Mouse (Mus musculus) limb, embryonic 10.5 days (tissue): ENCODE data around the gene Gm45717. TPM values are rescaled to one million over a fixed set of nuclear protein-coding genes. Genes with fewer than 3 reads are reported as not detected.

ENCODE experiments used
- DNase-seq: peaks from one replicate; pipeline ENCODE4 v3.0.0-alpha.2; 2017; ENCODE audit warnings: low spot score
- H3K27ac ChIP-seq: fragments of 300-500 bp; sonication (generic); 2 replicates; pipeline ENCODE4 v1.5.1; 2016; ENCODE audit warnings: mild to moderate bottlenecking
- H3K27me3 ChIP-seq: fragments of 300-500 bp; sonication (generic); 2 replicates; pipeline ENCODE4 v1.6.1; 2016; ENCODE audit warnings: low read depth, mild to moderate bottlenecking; ENCODE audit not compliant: poor library complexity, severe bottlenecking
- H3K36me3 ChIP-seq: fragments of 300-500 bp; sonication (generic); 2 replicates; pipeline ENCODE4 v1.6.1; 2016; ENCODE audit warnings: mild to moderate bottlenecking, moderate library complexity
- H3K4me1 ChIP-seq: fragments of 300-500 bp; sonication (generic); 2 replicates; pipeline ENCODE4 v1.6.1; 2016
- H3K4me3 ChIP-seq: fragments of 300-500 bp; sonication (generic); 2 replicates; pipeline ENCODE4 v1.5.1; 2016; ENCODE audit warnings: mild to moderate bottlenecking, moderate library complexity
- H3K9me3 ChIP-seq: fragments of 300-500 bp; sonication (generic); replicated peaks from 2 replicates; pipeline ENCODE4 v1.6.1; 2016; ENCODE audit warnings: mild to moderate bottlenecking
- WGBS: fragments of 180-500 bp; shearing (Covaris S2); methylation state at CpG from one replicate; pipeline ENCODE4 v1.1.7; 2016; 5-methylcytosine and 5-hydroxymethylcytosine counted together
- polyA plus RNA-seq: library from polyadenylated mRNA; unstranded; fragments of >200 nt; fragmentation: Nextera tagmentation; extraction: Ambion mirVana; gene quantifications from 2 replicates; pipeline ENCODE4 v1.2.1, GENCODE M21; 2016

The Gm45717 gene
- polyA plus RNA-seq, result not detected in 2 replicates

DNA sequence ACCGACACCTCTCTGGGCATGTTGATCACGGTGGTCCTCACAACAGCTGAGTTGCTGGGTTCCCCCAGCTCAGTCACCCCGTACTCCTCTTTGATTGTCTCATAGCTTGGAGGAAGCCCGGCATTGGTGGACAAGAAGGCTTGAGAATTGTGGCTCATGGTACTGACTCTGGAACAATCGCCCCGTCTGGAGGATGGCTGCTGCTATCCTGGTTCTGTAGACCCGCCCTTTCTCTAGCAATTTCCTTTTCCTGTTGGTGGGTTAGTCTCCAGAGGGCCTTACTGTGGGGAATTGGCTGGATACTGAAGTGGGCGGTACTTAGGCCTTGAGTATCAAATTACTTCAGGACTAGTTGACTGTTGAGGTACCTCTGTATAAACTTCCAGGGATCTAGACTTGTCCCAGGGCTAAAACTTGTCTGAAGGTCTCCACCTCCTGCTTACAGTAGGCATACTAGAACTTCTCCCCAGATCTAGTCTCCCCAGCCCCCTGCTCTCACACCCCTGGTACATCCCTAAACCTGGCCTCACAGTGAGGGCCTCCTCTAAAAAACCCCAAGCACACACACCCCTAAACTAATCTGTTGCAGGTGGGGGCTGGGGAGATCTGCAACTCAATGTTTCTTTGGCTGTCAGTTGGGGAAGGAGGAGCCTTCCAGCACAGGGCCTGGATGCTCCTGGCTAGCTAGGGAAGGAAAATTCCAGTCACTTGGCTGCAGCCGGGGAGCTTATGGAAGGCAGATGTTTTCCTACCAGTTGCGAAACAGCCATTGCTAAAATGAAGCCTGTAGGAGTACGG, at the start of gene Gm45717, which contains the start of gene Ifitm2:
Gm45717 (minus strand) TSS at position 180 of the 798 bp plus-strand sequence.
Ifitm2 (minus strand) TSS at position 230 of the 798 bp plus-strand sequence.
- H3K4me3 ChIP-seq, result peak within 1 kb of the TSS; percentile 69
- H3K27me3 ChIP-seq, result no peaks in the 10 kb centered on the region
- H3K27ac ChIP-seq, result peak within 1 kb of the TSS; percentile 91
- H3K4me1 ChIP-seq, result peaks cover 71% of the 10 kb centered on the region
- peaks cover 17% of the 10 kb centered on the region for H3K36me3 ChIP-seq
- H3K9me3 ChIP-seq, result no peaks in the 10 kb centered on the region
- WGBS, result 7% methylated on average over 11 of the region's 11 CpGs
- DNase-seq, result peak; percentile 80

DNA sequence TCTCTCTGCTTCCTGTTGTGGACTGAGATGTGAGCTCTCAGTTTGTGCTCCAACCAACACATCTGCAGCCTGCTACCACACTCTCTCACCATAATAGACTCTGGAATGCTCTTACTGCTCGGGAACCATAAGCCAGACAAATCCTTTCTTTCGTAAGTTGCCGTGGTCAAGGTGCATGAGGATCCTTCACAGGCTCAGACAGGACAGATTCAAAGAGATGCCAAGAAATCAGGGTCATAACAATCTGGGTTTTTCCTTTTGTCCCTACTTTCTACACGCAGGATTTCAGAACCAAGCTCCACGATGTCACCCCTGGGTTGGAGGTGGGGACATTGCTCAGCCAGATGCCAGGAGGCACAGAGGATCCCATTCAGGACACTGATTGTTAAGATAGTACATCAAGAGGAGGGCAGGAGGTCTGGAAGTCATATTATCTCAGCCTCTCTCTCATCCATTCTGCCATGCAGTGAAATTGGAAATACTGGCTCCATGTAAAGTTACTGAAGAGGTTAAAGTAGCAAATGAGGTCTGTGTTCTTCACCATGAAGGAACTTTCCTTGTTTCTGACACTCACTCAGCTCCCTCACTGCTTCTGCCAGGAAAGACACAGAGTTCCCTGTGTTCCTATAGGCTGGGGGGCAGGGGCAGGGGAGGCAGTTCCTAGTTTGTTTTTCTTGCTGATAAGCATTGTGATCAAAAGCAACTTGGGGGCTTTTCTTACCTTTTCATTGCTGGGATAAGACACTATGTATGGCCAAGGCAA, 47.7 kb upstream of the Gm45717 start:
- H3K4me3 ChIP-seq, result no peak overlapping the region
- no peaks in the 10 kb centered on the region for H3K9me3 ChIP-seq
- DNase-seq, result no peak
- H3K4me1 ChIP-seq, result peaks cover 3% of the 10 kb centered on the region
- 87% methylated on average over 5 of the region's 5 CpGs for WGBS
- no peaks in the 10 kb centered on the region for H3K36me3 ChIP-seq
- no peak overlapping the region for H3K27ac ChIP-seq
- H3K27me3 ChIP-seq, result no peaks in the 10 kb centered on the region

DNA sequence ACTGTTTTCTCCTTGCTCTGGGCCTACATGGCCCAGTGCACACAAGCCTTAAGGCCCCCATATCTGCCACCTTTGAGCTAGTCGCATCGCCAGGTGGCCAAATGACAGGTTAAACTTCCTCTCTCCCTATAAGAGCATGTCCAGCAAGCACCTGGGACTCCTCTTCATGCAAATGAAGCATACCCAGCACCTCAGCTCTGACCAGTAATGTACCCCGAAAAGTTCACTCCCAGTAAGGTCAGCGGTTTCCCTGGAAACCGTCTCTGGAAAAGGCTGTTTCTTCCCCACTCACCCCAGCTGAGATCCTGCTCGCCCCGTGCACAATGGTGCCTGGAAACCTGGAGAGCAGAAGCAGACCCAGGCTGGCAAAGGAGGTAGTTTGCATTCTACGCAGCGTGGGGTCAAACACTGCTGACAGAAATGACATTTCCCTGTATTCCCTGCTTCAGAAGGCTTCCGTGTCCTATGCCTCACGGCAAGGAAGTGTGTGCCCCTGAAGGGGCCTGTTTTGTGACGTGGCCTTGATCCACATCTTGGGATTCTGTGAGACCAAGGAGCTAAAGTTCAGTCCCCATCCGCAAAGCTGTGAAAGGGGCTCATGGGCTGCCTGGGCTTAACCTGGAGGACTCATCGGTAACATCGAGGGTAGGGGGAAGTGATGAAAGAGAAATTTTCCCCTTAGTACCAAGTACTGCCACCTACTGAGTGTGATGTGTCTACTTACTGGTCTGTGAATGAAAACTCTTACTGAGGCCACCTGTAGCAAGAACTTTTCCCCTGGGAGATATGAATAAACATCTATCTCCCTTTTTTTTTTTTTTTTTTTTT, 45.4 kb upstream of the Gm45717 start:
- H3K36me3 ChIP-seq, result no peaks in the 10 kb centered on the region
- no peak overlapping the region for H3K27ac ChIP-seq
- H3K9me3 ChIP-seq, result no peaks in the 10 kb centered on the region
- no peaks in the 10 kb centered on the region for H3K4me1 ChIP-seq
- H3K27me3 ChIP-seq, result no peaks in the 10 kb centered on the region
- no peak overlapping the region for H3K4me3 ChIP-seq
- DNase-seq, result no peak
- WGBS, result 79% methylated on average over 15 of the region's 15 CpGs

DNA sequence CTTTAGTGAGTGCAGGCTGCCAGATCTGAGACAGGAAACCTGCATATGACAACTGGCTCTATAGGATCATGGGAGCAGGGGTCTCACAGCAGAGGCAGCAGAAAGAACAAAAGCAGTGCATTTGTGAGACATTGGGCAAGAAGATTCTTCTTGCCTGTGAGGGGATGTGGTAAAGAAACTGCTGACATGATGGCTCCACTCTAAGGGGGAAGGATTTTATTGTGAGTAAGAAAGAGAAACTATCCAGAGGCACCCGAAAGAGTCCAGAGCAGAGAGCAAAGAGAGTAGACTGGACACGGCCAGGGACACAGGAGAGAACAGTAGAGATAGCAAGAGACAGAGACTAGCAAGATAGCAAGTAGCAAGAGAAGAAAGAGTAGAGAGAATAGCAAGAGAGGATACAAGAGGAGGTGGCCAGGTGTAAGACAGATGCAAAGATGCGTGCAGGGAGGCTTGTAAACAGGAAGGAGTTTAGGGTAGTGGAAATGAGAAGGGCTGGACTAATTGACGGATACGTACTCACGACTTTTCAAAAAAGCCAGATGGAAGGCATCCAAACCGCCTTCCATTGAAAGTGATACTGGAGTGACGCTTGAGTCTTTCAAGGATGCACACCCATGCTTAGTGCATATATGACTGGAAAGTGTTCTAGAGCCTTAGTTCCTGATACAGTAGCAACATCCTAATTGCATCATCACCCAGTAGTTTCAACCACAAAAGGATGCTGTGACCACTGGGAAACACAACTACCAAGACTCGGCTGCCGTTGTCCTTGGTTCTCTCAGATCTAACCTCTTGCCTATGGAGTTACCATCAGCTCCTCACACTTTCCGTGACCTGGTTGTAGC, 43.3 kb upstream of the Gm45717 start:
- Histone ChIP-seq H3K9me3 (no peaks in the 10 kb centered on the region), H3K36me3 (no peaks in the 10 kb centered on the region), H3K27ac (no peak overlapping the region), H3K27me3 (no peaks in the 10 kb centered on the region), H3K4me1 (no peaks in the 10 kb centered on the region), H3K4me3 (no peak overlapping the region)
- WGBS, result 90% methylated on average over 11 of the region's 11 CpGs
- no peak for DNase-seq

DNA sequence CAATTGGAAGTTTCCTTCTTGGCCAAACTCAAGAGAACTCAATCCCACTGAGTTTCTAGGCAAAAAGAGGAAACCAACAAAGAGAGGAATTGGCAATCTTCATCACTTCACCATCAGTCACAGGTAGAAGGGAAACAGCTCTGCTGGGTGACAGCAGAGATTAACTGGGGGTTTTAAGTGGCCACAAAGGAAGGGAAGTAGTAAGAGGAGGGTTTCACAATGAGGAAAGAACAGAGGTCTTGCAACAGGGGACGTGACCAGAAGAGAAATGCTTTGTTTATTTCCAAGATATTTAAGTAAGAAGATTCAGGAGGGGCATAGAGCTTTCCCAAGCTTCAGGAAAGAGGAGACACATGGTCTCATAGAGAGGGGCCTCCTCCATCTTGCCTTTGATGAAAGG, 42.1 kb upstream of the Gm45717 start:
- DNase-seq, result no peak
- WGBS, result 51% methylated on average over 1 of the region's 1 CpGs
- Histone ChIP-seq H3K4me1 (no peaks in the 10 kb centered on the region), H3K4me3 (no peak overlapping the region), H3K27me3 (no peaks in the 10 kb centered on the region), H3K27ac (no peak overlapping the region), H3K36me3 (no peaks in the 10 kb centered on the region), H3K9me3 (no peaks in the 10 kb centered on the region)

DNA sequence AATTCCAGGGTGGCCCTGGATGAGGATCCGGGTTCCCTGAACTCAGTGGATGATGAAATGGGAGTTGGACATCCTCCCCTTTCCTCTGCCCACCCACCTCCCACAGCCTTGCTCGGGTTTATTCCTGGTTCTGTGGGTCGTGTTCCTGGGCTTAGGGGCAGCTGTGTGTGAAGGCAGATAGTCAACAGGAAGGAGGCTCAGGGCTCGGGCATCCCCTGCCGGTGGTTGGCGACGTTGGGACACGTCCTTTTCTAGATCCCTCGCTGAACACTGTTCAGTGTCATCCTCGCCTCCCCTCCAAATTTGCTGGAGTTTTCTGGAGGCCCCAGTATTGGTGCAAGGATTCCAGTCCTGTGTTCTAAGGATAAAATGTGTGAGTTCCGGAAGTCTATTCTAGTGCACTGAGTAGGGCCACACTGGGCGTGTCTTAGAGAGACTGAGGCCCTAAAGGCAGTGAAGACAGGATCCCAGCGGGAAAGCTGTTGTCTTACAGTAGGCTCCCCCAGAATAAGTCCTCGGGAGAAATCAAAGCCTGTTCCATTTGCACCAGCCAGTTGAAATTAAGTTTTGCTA, 35.5 kb upstream of the Gm45717 start:
- Histone ChIP-seq H3K27ac (peak overlapping the region; percentile 56; the same call in 1 of the 2 replicates), H3K27me3 (no peaks in the 10 kb centered on the region), H3K9me3 (no peaks in the 10 kb centered on the region), H3K4me3 (no peak overlapping the region), H3K36me3 (no peaks in the 10 kb centered on the region), H3K4me1 (peaks cover 16% of the 10 kb centered on the region)
- 85% methylated on average over 14 of the region's 14 CpGs for WGBS
- no peak for DNase-seq

DNA sequence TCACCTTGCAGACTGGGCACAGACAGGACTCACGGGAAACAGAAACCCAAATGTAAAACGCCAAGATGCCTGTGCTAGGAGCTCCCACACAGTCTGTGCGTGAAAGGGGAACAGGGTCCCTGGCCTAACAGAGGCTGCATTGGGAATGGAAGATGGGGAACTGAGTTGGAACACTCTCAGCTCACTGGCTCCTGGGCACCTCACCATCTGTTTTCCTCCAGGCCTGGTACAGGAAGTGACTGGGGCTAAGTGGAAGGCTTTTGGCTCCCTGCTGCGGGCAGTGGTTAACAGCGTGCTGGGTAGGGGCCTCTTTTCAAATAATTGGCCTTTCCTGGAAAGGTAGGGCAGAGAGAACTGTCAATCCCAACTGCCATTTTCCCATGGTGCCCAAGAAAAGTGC, 34.9 kb upstream of the Gm45717 start:
- Histone ChIP-seq H3K27me3 (no peaks in the 10 kb centered on the region), H3K27ac (peak overlapping the region; percentile 37; the same call in 1 of the 2 replicates), H3K4me3 (no peak overlapping the region), H3K36me3 (no peaks in the 10 kb centered on the region), H3K4me1 (peaks cover 16% of the 10 kb centered on the region), H3K9me3 (no peaks in the 10 kb centered on the region)
- WGBS, result 60% methylated on average over 5 of the region's 5 CpGs
- no peak for DNase-seq

DNA sequence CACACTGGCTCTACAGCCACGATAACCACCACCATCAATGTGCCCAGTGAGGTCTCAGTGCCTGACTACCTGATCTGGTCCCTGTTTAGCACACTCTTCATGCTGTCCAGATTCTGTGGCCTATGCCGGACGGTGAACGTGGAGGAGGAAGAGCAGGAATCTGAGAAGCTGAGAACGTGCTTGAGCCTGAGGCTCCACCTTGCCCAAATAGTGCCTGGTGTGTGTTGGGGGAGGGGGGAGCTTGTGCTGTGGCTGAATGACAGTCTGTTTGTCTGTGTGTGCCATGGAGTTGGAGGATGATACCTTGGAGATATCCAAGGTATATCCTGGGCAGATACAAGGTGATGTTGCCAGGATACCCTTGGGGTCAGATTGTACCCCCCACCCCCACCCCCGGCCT, 34.4 kb upstream of the Gm45717 start:
- Histone ChIP-seq H3K4me1 (peaks cover 16% of the 10 kb centered on the region), H3K9me3 (no peaks in the 10 kb centered on the region), H3K36me3 (no peaks in the 10 kb centered on the region), H3K27ac (peak overlapping the region; percentile 37; the same call in 1 of the 2 replicates), H3K4me3 (no peak overlapping the region), H3K27me3 (no peaks in the 10 kb centered on the region)
- no peak for DNase-seq
- 68% methylated on average over 6 of the region's 6 CpGs for WGBS

DNA sequence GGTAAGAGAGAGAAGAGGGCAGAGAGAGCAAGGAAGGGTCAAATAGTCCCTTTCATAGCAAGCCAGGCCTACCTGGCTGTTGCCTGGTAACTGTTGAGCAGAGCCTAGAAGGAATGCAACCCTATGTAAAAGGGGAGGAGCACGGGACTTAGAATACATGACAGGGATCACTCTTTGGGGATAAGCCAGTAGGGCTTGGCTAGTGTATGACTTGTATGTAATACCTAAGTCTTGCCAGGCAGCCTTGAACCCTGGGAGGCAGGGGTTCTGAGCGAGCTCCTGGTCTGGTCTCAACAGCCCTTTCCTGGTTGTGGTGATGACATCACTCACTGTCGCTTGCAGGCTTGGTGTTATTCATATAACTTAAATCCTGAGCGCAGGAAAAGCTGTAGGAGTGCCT, 33.3 kb upstream of the Gm45717 start:
- WGBS, result 83% methylated on average over 4 of the region's 4 CpGs
- Histone ChIP-seq H3K4me3 (no peak overlapping the region), H3K9me3 (no peaks in the 10 kb centered on the region), H3K4me1 (peaks cover 16% of the 10 kb centered on the region), H3K36me3 (no peaks in the 10 kb centered on the region), H3K27ac (no peak overlapping the region), H3K27me3 (no peaks in the 10 kb centered on the region)
- no peak for DNase-seq

DNA sequence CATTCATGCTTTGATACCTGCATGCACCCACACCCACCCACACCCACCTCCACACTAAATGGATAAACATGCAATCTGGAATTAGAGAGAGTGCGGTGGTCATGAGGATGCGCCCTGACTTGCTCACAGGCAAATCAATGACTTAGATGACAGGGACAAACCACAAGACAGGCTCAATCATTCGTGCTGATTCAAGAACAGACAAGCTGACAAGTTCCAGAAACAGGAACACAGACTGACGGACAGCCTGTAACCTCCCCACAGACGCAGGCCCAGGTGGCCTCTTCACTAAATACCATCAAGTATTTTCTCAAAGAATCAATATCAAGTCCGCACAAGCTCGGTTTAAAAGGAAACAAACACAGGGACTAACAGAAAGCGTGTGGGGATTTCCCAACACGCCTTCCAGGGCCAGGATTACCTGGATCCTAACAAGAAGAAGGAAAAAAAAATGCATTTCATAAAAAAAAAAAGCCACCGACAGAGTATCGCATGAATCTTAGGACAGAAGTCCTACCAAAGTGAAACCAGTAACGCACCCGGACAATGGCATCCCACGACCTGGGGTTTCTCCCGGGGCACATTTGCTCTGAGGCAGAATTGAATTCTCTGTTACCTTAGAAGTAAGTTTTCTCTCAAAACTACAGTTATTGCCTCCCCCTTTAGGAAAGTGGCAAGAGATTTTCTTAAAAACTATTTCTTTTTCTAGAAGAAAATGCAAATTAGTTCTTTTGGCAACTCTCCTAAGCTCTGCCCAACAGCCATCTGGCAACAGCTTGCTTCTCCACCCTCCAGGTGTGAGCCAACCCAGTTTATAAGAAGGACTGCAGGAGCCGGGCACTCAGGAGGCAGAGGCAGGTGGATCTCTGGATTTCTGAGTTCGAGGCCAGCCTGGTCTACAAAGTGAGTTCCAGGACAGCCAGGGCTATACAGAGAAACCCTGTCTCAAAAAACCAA, 31.7 kb upstream of the Gm45717 start:
- Histone ChIP-seq H3K9me3 (no peaks in the 10 kb centered on the region), H3K4me1 (peaks cover 16% of the 10 kb centered on the region), H3K4me3 (no peak overlapping the region), H3K27ac (no peak overlapping the region), H3K27me3 (no peaks in the 10 kb centered on the region), H3K36me3 (no peaks in the 10 kb centered on the region)
- DNase-seq, result no peak
- 86% methylated on average over 17 of the region's 17 CpGs for WGBS

DNA sequence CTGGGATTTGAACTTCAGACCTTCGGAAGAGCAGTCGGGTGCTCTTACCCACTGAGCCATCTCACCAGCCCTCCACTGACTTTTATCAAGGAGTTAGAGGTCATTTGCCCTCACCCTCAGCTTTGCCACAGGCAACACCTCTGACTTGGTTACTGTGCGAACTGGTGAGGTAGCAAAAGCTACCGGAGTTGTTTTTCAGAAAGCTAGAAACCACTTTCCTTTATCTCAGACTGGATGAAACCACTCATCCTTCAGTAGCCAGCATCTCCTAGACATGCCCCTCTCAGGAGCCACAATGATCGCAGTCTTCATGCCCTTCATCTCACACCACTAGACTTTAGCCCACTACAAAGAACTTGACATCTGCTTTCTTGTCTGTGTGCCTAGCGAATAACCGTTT, 27.2 kb upstream of the Gm45717 start:
- no peaks in the 10 kb centered on the region for H3K36me3 ChIP-seq
- no peak overlapping the region for H3K4me3 ChIP-seq
- 0 out of 2 replicates have a peak, but pooled peaks cover 2% of the 10 kb centered on the region for H3K4me1 ChIP-seq
- no peaks in the 10 kb centered on the region for H3K9me3 ChIP-seq
- H3K27ac ChIP-seq, result no peak overlapping the region
- no peaks in the 10 kb centered on the region for H3K27me3 ChIP-seq
- WGBS, result 92% methylated on average over 7 of the region's 7 CpGs
- no peak for DNase-seq
